Mouse (Mus musculus) WW6 (cell line): ENCODE results near the gene Hmox1.

Experiments
- DNase-seq: peaks from one replicate; pipeline ENCODE4 v3.0.0-alpha.2; 2013; ENCODE audit warnings: low read depth, low spot score

Hmox1 gene

DNA sequence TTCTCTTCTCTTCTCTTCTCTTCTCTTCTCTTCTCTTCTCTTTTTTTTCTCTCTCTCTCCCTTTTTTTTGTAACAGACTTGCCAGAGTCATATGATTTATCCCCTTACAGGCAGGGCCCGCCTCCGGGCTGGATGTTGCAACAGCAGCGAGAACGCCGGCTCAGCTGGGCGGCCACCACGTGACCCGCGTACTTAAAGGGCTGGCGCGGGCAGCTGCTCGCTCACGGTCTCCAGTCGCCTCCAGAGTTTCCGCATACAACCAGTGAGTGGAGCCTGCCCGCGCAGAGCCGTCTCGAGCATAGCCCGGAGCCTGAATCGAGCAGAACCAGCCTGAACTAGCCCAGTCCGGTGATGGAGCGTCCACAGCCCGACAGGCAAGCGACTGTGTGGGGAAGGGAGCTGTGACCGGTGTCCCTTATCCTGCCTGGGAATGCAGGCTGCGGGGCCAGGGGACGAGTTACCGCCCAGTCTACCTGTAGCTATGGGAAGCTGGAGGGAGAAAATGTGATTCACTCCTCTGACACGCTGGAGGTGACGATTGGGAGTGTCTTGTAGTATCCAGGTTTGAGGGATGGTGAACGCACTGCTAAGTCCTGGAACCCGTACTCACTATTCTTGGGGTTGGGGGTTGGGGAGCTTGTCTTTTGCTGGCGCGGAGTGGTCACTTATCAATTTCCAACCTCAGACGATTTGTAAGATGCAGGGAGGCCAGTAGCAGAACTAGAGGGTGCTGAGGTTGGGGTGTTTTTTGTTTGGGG is at the start of gene Hmox1:
Gene Hmox1, plus strand, starts transcription at position 223 of the 758 bp plus-strand sequence.
- DNase-seq, result peak; percentile 84

DNA sequence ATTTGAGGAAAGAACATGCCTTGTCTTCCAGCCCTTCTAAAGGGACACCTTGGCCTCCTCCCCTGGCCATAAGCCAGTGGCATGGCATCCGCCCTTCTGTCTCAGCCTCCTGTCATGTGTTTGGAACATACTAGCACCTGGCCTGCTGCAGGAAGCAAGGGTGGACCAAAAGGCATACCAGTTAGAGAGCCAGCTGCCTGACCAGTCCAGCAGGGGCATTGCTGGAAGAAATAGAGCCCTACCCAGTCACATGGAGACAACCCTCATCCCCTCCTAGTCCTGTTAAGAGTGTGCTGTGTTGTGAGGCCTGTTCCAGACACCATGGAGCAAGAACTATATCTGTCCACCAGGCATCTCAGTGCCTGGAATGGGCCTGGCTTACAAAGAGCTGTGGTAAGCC is 47.1 kb upstream of the Hmox1 start:
- DNase-seq, result no peak

DNA sequence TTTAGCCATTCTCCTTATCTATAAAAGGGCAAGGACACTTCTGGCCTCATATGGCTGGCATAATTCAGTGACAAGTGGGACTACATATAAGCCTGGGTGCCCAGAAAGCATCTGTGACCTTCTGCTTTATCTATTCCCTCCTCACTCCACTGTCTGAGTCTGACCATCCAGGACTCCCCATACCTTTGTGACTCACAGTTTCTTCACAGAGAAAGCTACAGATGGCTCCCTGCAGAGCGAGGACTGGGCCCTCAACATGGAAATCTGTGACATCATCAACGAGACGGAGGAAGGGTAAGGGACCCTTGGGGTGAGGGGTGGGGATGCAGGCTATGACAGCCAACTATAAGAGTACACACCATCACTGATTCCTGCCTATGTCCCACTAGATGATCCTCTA is 45.6 kb upstream of the Hmox1 start:
- no peak for DNase-seq

DNA sequence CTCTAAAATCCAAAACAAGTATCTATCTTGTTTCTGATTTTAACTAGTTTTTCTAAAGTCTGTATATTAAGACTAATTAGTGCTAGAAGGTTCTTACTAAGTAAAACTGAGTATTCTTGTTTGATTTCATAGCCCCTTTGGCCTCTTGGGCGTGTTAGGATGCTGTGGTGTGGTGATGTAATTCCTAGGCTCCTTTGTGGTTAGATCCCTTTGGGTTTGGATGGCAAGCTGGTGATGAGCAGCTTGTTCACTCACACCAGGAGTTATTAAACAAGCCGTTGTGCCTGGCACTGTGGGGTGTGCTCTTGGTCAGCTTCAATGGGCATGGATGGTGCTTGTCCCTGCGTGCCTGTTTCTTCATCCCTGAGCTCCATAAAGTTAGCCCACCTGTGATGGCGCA is 40.1 kb upstream of the Hmox1 start:
- DNase-seq, result no peak

DNA sequence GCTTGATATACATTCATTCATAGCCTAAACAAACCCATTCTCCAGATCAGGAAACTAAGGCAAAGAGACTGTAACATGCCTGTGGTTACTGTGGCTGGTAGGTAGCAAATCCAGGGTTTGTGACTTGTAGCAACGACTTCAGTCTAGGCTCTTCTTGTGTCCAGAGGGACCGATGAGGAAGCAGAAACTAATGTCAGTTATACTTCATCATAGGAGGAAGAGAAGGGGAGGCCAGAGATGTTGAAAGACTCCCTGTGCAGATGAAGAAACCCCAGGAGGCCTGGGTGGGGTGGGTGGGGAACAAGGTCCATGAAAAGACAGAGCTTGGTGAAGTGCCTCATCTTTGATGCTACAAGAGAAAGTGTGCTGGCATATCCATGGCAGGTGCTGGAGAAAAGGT is 37.7 kb upstream of the Hmox1 start:
- no peak for DNase-seq

DNA sequence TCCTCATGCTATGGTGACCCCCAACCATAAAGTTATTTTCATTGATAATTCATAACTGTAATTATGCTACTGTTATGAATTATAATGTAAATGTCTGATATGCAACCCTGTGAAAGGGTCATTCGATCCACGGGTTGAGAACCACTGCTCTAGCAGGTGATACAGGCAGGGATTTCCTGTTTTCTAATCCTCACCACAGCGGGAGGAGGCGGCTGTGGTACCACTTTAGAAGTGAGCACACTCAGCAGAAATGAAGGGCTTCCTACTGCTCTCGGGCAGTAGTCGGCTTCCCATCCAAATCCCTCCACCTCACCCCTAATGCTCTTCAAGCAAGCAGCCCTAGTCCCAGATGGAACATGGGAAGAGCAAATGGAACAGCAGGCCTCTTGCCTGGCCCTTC is 33.4 kb upstream of the Hmox1 start:
- DNase-seq, result no peak

DNA sequence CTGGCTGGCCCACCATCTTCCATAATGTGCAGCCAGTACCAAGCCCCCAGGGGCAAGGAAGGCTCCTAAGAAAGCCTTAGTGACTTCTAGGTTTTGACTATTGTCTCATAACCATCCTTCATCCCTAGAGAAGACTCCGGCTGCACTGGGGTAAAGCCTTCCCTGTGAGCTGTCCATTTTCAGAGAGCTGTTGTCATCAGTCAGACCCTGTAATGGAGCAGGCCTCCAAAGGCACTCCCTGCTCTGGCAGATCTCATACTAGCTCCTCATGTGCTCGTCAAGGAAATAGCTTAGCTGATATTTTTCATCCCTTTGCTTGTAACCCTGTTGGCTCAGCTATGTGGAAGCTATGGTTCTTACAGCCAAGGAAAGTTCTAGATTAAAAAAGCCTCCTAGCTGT is 32.6 kb upstream of the Hmox1 start:
- no peak for DNase-seq

DNA sequence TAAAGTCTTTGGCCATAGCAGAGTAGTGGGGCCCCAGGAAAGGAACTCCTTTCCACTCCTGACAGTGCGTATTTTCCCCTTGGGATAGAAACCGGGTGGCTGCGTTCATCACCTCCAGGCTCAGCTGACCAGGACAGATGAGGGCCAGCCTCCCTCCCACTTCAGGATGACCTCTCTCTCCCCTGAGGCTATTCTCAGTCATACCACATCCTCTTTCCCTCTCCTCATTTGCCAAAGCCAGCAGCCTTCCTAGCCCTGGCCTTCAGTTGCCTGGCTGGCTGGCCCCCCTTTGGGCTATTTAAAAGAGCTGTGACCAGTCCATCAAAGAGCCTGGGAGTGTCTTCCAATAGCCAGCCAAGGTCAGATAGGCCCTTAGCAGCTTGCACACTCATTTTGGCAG is 30.1 kb upstream of the Hmox1 start:
- no peak for DNase-seq

DNA sequence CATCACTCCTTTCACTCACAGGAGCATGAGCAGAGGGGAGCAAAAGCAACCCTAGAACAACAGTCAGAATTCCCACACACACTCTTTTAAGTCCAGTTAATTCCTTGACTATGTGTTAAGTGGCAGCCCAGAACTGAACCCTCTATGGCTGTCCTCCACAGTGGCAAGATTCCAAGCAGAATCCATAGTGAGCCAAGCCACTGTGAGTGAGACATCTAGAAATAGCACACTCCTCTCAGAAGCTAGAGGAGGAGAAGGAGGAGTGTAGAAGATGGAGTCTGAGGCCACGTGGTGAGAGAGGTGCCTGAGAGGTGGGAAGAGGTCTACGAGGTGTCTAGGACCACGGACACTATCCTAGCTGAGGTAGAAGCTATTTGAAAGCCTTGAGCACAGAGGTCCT is 28.6 kb upstream of the Hmox1 start:
- no peak for DNase-seq

DNA sequence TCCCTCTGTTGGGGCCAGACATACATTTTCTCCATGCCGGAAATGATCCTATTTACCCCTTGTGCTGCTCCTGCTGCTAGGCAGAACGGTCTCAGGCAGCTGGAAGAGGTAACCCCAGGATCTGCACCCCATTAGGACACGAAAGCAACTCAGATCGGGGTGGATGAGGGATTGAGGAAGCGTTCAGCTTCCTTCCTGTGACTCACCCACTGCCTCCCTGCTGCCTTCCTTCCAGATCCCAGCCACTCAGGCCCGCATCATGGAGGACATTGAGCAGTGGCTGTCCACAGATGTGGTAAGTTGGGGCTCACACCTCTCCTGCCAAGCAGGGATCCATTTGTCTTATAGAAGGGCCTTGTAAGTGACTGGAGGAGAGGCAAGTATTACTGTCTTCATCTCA is 26.1 kb upstream of the Hmox1 start:
- DNase-seq, result no peak

DNA sequence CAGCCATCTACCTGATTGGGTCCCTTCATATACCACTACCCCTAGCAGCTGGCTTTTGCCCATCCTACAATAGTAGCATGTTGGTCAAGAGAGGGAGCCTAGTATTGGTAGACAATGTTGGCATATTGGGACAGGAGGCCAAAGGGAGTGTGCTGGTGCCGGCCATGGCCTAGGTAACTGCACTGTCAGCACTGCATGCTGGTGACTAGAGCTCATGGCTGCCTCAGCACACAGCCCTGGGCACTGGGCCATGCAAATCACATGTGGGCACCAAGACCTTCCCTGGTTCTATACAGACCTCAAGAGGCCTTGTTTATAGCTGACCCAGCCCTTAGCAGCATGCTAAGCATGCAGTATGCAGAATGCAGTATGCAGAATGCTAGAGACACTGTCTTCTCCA is 23.1 kb upstream of the Hmox1 start:
- DNase-seq, result no peak

DNA sequence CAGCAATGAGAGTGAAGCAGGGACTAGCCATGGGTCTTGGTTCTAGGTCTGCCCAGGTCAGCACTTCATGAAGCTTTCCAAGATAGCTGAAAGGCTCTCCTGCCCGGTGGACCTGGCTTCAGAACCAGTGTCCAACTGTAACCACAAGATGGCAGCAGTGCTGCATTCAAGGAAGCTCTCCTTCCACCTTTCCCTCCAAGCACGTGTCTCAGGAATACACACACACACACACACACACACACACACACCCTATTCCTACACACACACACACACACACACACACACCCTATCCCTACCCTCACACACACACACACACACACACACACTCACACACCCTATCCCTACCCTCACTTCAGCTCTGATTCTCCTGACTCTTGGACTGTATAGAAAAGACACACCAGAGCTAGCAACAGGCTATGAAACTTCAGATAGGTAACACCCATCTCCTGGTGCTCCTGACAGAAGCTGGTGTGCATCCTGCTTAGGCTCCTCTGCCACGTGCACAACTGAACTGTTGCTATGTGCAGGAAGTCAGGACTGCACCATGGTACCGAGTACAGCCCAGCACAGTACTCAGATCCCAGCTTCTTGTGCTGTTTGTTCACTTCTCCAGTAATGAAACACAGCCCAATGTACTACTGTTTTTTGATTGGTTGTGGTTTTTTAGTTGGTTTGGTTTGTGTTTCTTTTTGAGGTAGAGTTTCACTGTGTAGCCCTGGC is 21.6 kb upstream of the Hmox1 start:
- peak; percentile 58 for DNase-seq

DNA sequence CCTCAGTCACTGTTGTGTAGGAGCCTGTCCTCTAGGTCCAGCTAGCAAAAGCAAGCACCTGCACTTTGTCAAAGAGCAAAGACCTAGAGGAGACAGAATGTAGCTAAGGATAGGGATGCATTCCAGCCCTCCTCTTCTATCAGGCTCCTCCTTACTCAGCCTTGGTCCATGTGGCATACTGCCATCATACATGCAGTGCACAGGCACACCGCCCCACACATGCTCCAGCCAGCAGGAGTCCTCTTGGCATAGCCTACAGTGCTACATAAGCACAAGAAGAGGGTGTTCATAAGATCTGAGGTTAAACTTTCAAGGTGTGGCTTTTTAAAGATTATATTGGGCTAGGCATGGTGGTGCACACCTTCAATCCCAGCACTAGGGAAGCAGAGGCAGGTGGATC is 18.5 kb upstream of the Hmox1 start:
- no peak for DNase-seq

DNA sequence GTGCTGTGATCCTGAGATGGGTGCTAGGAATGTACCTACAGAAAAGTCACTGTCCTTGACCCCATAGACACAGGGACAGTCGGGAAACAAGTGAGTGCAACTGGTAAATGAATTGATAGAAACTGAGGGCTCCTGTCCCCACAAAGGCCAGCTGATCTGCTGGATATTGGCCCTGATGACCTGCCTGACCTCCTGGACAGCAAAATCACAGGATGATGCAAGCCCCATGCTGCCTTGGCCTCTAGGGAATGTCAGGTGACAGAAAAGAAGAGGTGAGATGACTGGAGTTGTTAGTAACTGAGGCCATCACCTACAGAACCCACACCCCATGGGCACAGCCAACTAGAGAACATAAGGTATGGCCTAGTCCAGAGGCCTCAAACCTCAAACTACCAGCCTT is 15.2 kb upstream of the Hmox1 start:
- no peak for DNase-seq

DNA sequence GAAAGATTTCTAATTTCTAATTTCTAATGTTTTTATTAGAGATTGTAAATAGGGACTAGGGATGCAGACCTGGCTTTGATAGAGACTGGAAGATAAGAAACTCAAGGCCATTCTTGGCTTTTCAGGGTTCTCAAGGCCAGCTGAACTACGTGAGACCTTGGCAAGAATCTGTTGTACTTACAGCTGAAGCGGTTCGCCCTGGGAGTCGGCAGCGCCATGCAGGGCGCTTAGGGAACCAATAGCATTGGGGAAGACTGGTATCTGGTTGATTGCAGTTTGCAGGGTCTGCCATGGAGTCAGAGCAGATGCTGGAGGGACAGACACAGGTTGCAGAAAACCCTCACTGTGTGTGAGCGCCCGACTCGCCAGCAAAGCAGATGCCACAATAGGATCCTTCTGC is 14.6 kb upstream of the Hmox1 start:
- no peak for DNase-seq

DNA sequence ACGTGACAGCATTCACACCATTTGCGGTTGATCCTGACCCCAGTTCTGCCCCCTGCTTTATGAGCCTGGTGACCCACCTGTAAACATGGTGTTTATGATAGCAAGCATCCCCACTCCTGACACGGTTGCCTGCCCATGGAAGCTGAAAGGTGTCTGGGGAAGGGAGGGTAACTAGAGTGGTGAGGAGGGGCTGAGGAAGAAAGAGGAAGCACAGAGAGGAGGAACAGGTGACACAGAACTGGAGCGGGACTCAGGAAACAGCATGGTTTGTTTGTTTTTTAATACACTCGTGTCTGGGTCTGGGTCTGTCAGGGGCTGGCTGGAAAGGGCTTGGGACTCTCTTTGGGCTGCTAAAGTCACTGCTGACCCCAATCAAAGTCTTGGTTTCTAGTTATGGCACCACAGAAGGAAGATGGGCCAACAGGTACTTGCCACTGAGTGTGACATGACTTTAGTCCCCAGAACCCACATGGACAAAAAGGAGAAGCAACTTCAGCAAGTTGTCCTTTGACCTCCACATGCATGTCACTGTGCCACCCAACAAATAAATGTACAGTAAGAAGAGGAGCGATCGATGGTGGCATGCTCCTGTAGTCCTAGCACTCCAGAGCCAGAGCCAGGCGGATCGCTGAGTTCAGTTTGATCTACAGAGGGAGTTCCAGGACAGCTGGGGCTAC is 11.9 kb upstream of the Hmox1 start:
- no peak for DNase-seq

DNA sequence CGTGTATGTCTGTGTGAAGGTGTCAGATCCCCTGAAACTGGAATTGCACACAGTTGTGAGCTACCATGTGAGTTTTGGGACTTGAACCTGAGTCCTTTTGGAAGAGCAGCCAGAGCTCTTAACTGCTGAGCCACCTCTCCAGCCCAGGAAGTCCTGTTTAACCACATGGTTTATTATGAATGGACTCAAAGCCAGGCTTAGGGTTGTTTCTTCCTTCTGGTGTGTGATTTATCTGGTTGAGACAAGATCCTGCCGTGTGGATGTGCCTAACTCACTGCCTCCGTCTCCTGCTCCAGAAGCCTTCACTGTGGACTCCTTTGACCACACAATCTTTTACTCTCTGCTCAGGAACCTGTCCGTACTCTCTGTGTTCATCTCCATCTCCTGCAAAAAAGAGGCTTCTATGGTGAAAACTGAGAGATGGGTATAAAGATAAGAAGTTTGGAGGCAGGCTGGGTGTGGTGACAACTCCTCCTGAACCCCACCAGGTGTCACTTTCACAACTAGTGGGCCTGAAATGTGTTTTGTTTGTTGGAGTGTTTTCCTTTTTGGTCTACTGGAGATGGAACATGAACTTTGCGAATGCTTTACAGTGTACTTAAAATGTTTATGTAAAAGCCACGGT is 11.1 kb upstream of the Hmox1 start:
- DNase-seq, result no peak

DNA sequence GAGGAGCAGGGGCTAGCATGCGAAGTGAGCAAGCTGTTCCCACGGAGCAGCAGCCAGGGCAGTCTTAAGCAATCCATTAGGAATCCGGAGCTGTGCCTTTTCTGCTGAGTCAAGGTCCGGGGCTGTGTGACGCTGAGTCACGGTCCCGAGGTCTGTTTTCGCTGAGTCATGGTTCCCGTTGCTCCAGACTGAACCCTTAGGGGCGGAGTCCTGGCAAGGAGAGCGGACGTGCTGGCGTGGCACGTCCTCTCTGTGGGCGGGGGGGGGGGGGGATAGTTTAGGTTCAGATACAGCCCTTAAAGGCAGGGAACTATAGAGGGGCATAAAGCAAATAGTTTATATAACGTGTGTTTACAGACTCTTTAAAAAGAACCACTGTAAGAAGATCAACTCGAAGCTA is 9.6 kb upstream of the Hmox1 start:
- DNase-seq, result peak; percentile 98

DNA sequence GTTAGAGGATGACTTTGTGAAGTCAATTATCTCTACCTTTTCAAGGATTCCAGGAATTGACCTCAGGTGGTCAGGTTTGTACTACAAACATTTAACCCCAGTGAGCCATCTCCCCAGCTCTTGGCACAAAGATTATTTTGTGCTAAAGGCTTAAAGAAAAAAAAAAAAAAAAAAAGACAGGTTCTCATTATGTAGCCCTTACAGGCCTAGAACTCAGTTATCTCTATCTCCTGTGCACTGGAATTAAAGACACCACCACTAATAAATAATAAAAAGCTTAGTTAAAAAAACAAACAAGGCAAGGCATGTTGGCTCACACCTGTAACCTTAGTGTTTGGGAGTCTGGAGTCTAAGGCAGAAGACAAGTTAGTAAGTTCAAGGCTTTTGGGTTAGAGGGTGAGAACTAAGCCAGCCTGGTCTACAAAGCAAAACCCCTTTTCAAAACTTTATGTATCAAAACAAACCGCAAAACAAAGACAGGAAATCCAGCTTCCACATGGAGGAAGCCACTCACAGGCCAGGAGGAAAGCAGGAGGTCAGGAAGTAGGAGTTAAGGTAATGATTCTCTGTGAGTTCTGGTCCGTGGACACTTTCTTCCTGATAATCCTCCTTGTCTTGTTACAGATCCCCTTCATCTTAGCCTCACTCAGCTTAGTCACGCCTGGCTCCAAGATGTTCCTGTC is 8.9 kb upstream of the Hmox1 start:
- DNase-seq, result no peak

DNA sequence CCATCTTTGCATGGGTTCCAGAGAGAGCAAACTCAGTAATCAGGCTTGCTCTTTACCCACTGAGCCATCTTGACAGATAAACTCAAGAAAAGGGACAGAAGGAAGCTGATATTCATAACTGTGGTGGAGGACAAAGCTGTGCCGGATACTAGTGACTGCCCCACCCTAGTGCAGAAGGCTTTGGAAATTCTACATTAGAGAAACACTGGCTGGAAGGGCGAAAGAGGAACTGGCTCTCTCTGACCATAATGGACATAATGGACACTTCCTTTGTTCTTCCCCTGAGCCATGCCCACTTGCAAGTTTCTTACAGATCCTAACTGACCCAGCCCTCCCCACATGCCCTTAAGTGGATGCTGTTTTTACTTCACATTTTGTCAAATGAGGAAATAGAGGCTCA is 7.4 kb upstream of the Hmox1 start:
- DNase-seq, result no peak

DNA sequence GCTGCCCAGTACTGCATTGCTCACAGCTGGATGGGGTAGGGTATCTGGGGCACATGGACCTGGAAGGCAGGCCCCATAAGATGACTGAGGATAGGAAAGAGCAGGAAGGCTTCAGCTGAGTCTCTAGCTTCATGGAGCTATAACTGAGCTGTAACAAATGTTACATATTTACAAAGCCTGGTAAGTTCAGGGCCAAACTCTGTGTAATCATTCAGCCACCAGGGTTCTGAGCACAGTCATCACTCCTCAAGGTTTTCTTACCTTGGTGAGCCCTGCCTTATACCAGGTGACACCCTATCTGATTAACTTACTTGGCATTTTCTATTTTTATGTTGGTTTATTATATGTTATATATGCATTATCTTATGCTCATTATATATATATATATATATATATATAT is 6.3 kb upstream of the Hmox1 start:
- DNase-seq, result no peak
